Mouse (Mus musculus) liver, embryonic 16.5 days (tissue): ENCODE data around the gene C1qtnf6. TPM values are rescaled to one million over a fixed set of nuclear protein-coding genes. Genes with fewer than 3 reads are reported as not detected.

Source experiments
- ATAC-seq: fragments of 200-750 bp; cut with Nextera tagmentation; 2 replicates; pipeline ENCODE4 v1.8.0; 2017; ENCODE audit warnings: low read depth, mild to moderate bottlenecking, moderate number of reproducible peaks, moderate library complexity
- H3K27ac ChIP-seq: fragments of 300-500 bp; sonication (generic); 2 replicates; pipeline ENCODE4 v1.5.1; 2014; ENCODE audit warnings: mild to moderate bottlenecking, low read length
- H3K27me3 ChIP-seq: fragments of 300-500 bp; sonication (generic); 2 replicates; pipeline ENCODE4 v1.6.1; 2014; ENCODE audit warnings: low read depth, low read length, mixed read lengths; ENCODE audit not compliant: control insufficient read depth, insufficient read depth
- H3K36me3 ChIP-seq: fragments of 300-500 bp; sonication (generic); 2 replicates; pipeline ENCODE4 v1.6.1; 2014; ENCODE audit warnings: mild to moderate bottlenecking; ENCODE audit not compliant: control insufficient read depth, insufficient read depth
- H3K4me1 ChIP-seq: fragments of 300-500 bp; sonication (generic); 2 replicates; pipeline ENCODE4 v1.6.1; 2014; ENCODE audit warnings: low read depth, low read length, mixed read lengths; ENCODE audit not compliant: control insufficient read depth
- H3K4me2 ChIP-seq: fragments of 300-500 bp; sonication (generic); 2 replicates; pipeline ENCODE4 v1.6.1; 2014; ENCODE audit warnings: low read depth, low read length, mixed read lengths
- H3K4me3 ChIP-seq: fragments of 300-500 bp; sonication (generic); 2 replicates; pipeline ENCODE4 v1.5.1; 2014; ENCODE audit warnings: low read depth, mild to moderate bottlenecking, low read length
- H3K9ac ChIP-seq: fragments of 300-500 bp; sonication (generic); 2 replicates; pipeline ENCODE4 v1.6.1; 2014; ENCODE audit warnings: low read depth, low read length
- H3K9me3 ChIP-seq: fragments of 300-500 bp; sonication (generic); replicated peaks from 2 replicates; pipeline ENCODE4 v1.6.1; 2016; ENCODE audit warnings: low read length; ENCODE audit not compliant: control insufficient read depth
- WGBS: fragments of 180-500 bp; shearing (Covaris S2); extraction: QIAGEN DNeasy Blood & Tissue Kit; methylation state at CpG from one replicate; pipeline ENCODE4 v1.1.7; 2014; ENCODE audit not compliant: insufficient replicate concordance; 5-methylcytosine and 5-hydroxymethylcytosine counted together
- polyA plus RNA-seq: library from polyadenylated mRNA; unstranded; fragments of >200 nt; fragmentation: Nextera tagmentation; extraction: Ambion mirVana; gene quantifications from 2 replicates; pipeline ENCODE4 v1.2.1, GENCODE M21; 2015

Gene C1qtnf6
- polyA plus RNA-seq, 1 experiment from 2014 or later: 5.3 TPM

DNA sequence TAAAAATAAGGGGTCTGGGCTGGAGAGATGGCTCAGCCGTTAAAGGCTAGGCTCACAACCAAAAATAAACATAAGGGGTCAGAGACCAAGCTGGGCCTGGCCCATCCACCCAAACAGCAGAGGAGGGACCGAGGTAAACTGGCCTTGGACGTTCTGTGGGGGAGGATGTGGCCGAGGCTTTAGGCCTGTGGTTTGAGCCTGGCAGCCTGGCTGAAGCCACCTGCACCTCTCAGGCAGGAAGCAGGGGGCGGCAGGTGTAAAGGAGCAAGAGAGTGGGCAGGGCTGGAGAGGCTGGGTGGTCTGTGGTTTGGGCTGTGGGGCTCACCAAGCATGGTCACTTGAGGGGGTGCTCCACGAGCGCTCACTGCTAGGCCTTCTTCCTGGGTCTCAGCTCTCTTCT, 19.3 kb downstream of the C1qtnf6 start:
- H3K27ac ChIP-seq: no peak overlapping the region
- H3K4me1 ChIP-seq: no peaks in the 10 kb centered on the region; the same call in none of the 2 replicates
- no peaks in the 10 kb centered on the region for H3K27me3 ChIP-seq
- 43% methylated on average over 7 of the region's 7 CpGs for WGBS
- H3K9ac ChIP-seq: no peak overlapping the region
- no peak overlapping the region for H3K4me2 ChIP-seq
- H3K4me3 ChIP-seq: no peak overlapping the region
- no peaks in the 10 kb centered on the region for H3K36me3 ChIP-seq
- ATAC-seq: peak; percentile 52
- H3K9me3 ChIP-seq: no peaks in the 10 kb centered on the region

DNA sequence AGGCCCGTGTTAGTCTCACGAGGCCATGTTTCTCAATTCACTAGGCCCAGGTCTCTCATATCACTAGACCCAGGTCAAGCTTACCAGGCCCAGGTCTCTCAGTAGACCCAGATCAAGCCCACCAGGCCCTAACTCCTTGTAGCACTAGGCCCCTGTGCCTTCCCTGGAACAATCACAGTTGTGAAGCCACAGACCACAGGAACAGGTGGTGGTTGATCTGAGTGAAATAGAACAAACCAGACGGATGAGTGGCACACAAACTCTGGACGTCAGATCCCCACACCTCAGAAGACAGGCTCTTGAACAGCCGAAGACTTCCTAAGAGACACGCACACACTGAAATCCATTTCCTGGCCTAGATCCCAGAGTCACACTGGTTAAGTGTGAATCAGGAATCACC, 20.5 kb downstream of the C1qtnf6 start:
- Histone ChIP-seq H3K9me3 (no peaks in the 10 kb centered on the region), H3K4me1 (no peaks in the 10 kb centered on the region; the same call in none of the 2 replicates), H3K4me3 (no peak overlapping the region), H3K4me2 (no peak overlapping the region), H3K27ac (no peak overlapping the region), H3K27me3 (no peaks in the 10 kb centered on the region), H3K9ac (no peak overlapping the region), H3K36me3 (no peaks in the 10 kb centered on the region)
- ATAC-seq: no peak
- WGBS: 55% methylated on average over 6 of the region's 6 CpGs

DNA sequence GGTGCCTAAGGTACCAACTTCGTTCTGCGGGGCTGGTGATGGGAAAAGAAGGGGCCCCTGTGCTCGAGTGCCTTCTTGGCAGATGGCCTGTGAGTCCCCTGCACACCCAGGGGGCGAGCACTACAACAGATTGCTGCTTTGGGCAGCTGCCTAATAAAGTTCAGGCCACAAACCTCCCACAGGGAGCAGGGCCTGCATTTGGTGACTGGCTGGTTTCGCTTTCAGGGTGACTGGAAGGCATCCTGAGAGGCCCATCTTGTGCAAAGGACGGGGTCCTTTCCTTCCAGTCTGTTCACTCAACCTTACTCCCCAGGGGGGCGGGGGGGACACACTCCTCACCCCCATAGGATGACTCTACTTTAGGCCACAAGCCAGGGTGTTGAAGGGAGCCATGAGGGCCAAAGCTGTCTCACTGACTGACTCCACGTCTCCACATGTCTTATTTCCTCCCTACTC, 21.1 kb downstream of the C1qtnf6 start:
- Histone ChIP-seq H3K4me1 (no peaks in the 10 kb centered on the region; the same call in none of the 2 replicates), H3K9ac (no peak overlapping the region), H3K4me2 (no peak overlapping the region), H3K9me3 (no peaks in the 10 kb centered on the region), H3K27me3 (no peaks in the 10 kb centered on the region), H3K4me3 (no peak overlapping the region), H3K36me3 (no peaks in the 10 kb centered on the region), H3K27ac (no peak overlapping the region)
- 50% methylated on average over 8 of the region's 8 CpGs for WGBS
- ATAC-seq: no peak

DNA sequence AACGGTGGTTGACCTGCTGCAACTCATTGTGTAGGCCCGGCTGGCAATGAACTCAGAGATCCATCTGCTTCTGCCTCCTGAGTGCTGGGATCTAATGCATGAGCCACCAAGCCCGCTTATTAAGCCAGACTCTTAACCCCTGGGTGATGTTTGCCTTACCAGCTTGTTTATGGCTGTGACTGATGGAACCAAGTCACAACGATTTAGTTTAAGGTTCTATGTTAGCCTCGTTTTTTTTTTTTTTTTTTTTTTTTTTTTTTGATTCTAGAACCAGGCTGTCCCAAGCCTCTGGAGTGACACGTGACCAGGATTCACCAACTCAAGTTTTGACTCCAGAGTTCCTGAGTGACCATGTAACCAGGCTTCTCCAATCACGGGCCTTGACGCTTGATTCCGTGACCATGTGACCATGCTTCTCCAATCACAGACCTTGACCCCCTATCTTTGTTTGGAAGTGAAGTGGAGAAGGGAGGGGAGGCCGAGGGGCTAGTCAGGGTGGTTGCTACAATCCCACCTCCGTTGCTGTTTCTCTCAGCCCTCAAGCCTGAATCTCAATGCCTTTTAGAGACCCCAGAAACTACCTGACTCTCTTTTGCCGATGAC, 21.8 kb downstream of the C1qtnf6 start:
- H3K27ac ChIP-seq: no peak overlapping the region
- no peak overlapping the region for H3K4me2 ChIP-seq
- H3K9ac ChIP-seq: no peak overlapping the region
- H3K9me3 ChIP-seq: no peaks in the 10 kb centered on the region
- WGBS: 47% methylated on average over 12 of the region's 12 CpGs
- no peaks in the 10 kb centered on the region for H3K27me3 ChIP-seq
- no peak for ATAC-seq
- no peaks in the 10 kb centered on the region; the same call in none of the 2 replicates for H3K4me1 ChIP-seq
- no peak overlapping the region for H3K4me3 ChIP-seq
- no peaks in the 10 kb centered on the region for H3K36me3 ChIP-seq

- Histone ChIP-seq H3K36me3 (no peaks in the 10 kb centered on the region), H3K4me2 (no peak overlapping the region), H3K27ac (no peak overlapping the region), H3K27me3 (no peaks in the 10 kb centered on the region), H3K9ac (no peak overlapping the region), H3K4me3 (no peak overlapping the region), H3K4me1 (no peaks in the 10 kb centered on the region; the same call in none of the 2 replicates), H3K9me3 (no peaks in the 10 kb centered on the region)
- no peak for ATAC-seq
- WGBS: 63% methylated on average over 7 of the region's 7 CpGs
These were observed 22.8 kb downstream of the C1qtnf6 start for GRCm38 (mm10) chr15:78508443-78508842.

GRCm38 (mm10) chr15:78505541-78505940, 25.7 kb downstream of the C1qtnf6 start:
- H3K27ac ChIP-seq: no peak overlapping the region
- 59% methylated on average over 3 of the region's 3 CpGs for WGBS
- H3K36me3 ChIP-seq: no peaks in the 10 kb centered on the region
- H3K4me3 ChIP-seq: no peak overlapping the region
- H3K4me2 ChIP-seq: no peak overlapping the region
- H3K9ac ChIP-seq: no peak overlapping the region
- no peak for ATAC-seq
- H3K9me3 ChIP-seq: no peaks in the 10 kb centered on the region
- no peaks in the 10 kb centered on the region; the same call in 1 of the 2 replicates for H3K4me1 ChIP-seq
- no peaks in the 10 kb centered on the region for H3K27me3 ChIP-seq

GRCm38 (mm10) chr15:78504816-78505215, 26.4 kb downstream of the C1qtnf6 start:
- Histone ChIP-seq H3K4me3 (no peak overlapping the region), H3K4me1 (no peaks in the 10 kb centered on the region; the same call in 1 of the 2 replicates), H3K9ac (no peak overlapping the region), H3K27me3 (no peaks in the 10 kb centered on the region), H3K9me3 (no peaks in the 10 kb centered on the region), H3K27ac (no peak overlapping the region), H3K36me3 (no peaks in the 10 kb centered on the region), H3K4me2 (no peak overlapping the region)
- WGBS: 70% methylated on average over 5 of the region's 5 CpGs
- no peak for ATAC-seq

DNA sequence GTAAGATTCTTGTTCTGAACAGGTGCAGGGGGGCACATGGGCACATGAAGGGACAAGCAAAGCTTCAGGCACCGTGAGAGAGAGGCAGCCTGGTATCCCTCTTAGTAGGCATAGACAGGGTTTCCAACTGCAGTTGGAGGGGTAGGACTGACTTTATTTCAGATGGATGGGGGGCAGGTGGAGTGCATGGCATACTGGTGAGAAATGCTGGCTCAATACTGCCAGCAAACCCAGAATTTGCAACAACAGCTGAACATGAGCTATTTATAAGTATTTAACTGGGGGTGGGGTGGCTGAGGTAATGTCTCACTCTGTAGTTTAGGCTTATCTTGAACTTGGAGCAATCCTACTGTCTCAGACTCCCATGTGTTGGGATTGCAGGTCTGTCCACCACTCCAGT, 27.2 kb downstream of the C1qtnf6 start:
- no peak for ATAC-seq
- 52% methylated on average over 1 of the region's 1 CpGs for WGBS
- H3K9ac ChIP-seq: no peak overlapping the region
- H3K4me2 ChIP-seq: no peak overlapping the region
- no peak overlapping the region for H3K27ac ChIP-seq
- no peaks in the 10 kb centered on the region for H3K36me3 ChIP-seq
- H3K4me1 ChIP-seq: no peaks in the 10 kb centered on the region; the same call in 1 of the 2 replicates
- H3K9me3 ChIP-seq: no peaks in the 10 kb centered on the region
- H3K4me3 ChIP-seq: no peak overlapping the region
- H3K27me3 ChIP-seq: no peaks in the 10 kb centered on the region

DNA sequence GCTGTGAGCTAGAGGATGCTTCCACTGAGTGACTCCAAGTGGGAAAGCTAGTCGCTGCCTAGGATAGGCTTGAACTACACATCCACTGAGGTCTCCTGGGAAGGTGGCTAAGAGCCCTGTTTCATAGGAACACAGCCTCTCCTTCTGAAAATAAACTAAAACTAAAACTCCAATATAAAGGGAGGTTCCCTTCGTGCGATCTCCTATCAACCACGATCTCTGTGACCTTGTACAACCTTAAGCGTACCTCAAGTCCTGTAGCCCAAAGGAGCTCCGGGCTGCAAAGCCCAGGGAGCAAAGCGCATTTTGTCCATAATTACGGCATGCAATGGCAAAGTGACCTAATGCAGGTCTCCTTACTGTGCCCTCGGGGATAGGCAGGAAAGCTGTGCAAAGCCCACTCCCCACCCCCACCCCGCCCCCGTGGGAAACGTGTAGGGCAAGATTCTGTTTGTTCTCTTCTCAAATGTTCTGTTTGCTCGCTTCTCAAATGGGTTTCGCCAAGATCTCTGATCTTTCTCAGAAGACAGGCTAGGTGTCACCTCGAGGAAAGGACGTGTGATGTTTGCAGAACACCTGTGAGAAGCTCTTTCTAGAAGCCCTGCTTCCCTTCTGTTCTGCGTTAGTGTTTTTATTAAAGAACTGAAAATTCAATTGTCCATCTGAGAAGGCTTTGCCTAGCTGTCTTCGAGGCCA, 28.6 kb downstream of the C1qtnf6 start:
- Histone ChIP-seq H3K36me3 (no peaks in the 10 kb centered on the region), H3K4me3 (no peak overlapping the region), H3K27ac (no peak overlapping the region), H3K9me3 (no peaks in the 10 kb centered on the region), H3K4me2 (no peak overlapping the region), H3K4me1 (no peaks in the 10 kb centered on the region; the same call in 1 of the 2 replicates), H3K9ac (no peak overlapping the region), H3K27me3 (no peaks in the 10 kb centered on the region)
- 64% methylated on average over 18 of the region's 18 CpGs for WGBS
- ATAC-seq: no peak
